Mouse (Mus musculus) urinary bladder, adult 18-20 months (tissue): ENCODE measurements around the gene Pdzrn3.

Experiments used
- DNase-seq, 2 experiments: peaks; one replicate each; pipeline ENCODE4 v3.0.0; 2022; ENCODE audit warnings: low spot score in 2 of 2, mixed read lengths in 2 of 2

Pdzrn3 gene

GRCm38 (mm10) chr6:101259411-101259810 lies 118.3 kb downstream of the Pdzrn3 start:
- no peak for DNase-seq

- DNase-seq, result no peak
Measured at GRCm38 (mm10) chr6:101257418-101257817, 120.3 kb downstream of the Pdzrn3 start.

- DNase-seq, result no peak
Measured at GRCm38 (mm10) chr6:101254652-101255051, 123.0 kb downstream of the Pdzrn3 start.

GRCm38 (mm10) chr6:101251916-101252603 lies 125.6 kb downstream of the Pdzrn3 start:
- DNase-seq, result no peak

- DNase-seq, result no peak
Measured at GRCm38 (mm10) chr6:101251160-101251559, 126.5 kb downstream of the Pdzrn3 start.

- no peak for DNase-seq
Measured at GRCm38 (mm10) chr6:101246137-101246536, 131.6 kb downstream of the Pdzrn3 start.

GRCm38 (mm10) chr6:101244355-101244754 lies 133.3 kb downstream of the Pdzrn3 start:
- DNase-seq, result no peak

- no peak for DNase-seq
Measured at GRCm38 (mm10) chr6:101243189-101243815, 134.4 kb downstream of the Pdzrn3 start.

GRCm38 (mm10) chr6:101236641-101237246 lies 141.0 kb downstream of the Pdzrn3 start:
- no peak for DNase-seq

- no peak for DNase-seq
Measured at GRCm38 (mm10) chr6:101236230-101236629, 141.5 kb downstream of the Pdzrn3 start.

- no peak for DNase-seq
Measured at GRCm38 (mm10) chr6:101234349-101234748, 143.3 kb downstream of the Pdzrn3 start.

- no peak for DNase-seq
Measured at GRCm38 (mm10) chr6:101233680-101234079, 144.0 kb downstream of the Pdzrn3 start.

- DNase-seq, result no peak
Measured at GRCm38 (mm10) chr6:101227294-101227855, 150.3 kb downstream of the Pdzrn3 start.

GRCm38 (mm10) chr6:101220307-101220706 lies 157.4 kb downstream of the Pdzrn3 start:
- DNase-seq, result no peak

- no peak for DNase-seq
Measured at GRCm38 (mm10) chr6:101219004-101219403, 158.7 kb downstream of the Pdzrn3 start.

- no peak for DNase-seq
Measured at GRCm38 (mm10) chr6:101218197-101218596, 159.5 kb downstream of the Pdzrn3 start.

- no peak for DNase-seq
Measured at GRCm38 (mm10) chr6:101217756-101218155, 159.9 kb downstream of the Pdzrn3 start.

- DNase-seq, result peak; percentile 4 to 10
Measured at GRCm38 (mm10) chr6:101215436-101215791, 162.3 kb downstream of the Pdzrn3 start.

- no peak for DNase-seq
Measured at GRCm38 (mm10) chr6:101214734-101215435, 162.8 kb downstream of the Pdzrn3 start.

- no peak for DNase-seq
Measured at GRCm38 (mm10) chr6:101213066-101213465, 164.6 kb downstream of the Pdzrn3 start.

GRCm38 (mm10) chr6:101212086-101212485 lies 165.6 kb downstream of the Pdzrn3 start:
- DNase-seq, result no peak

GRCm38 (mm10) chr6:101211361-101211841 lies 166.3 kb downstream of the Pdzrn3 start:
- no peak for DNase-seq
